Mouse (Mus musculus) gastrocnemius, postnatal 25 days (tissue): ENCODE results near the gene Ankrd34b. TPM values are rescaled to one million over a fixed set of nuclear protein-coding genes. Genes with fewer than 3 reads are reported as not detected.

Source experiments
- DNase-seq: peaks from one replicate; pipeline ENCODE4 v3.0.0; 2022
- long read RNA-seq, 2 experiments: library from polyadenylated mRNA; stranded (forward); transcript quantifications; one replicate each; pipeline ENCODE4 v2.0.0; 2021
- total RNA-seq, 2 experiments: library from RNA; stranded (reverse); gene quantifications; 1 replicate in 1 of 2; 2 replicates in 1 of 2; pipeline ENCODE4 v1.2.3; 2021

The Ankrd34b gene
- not detected for total RNA-seq
- long read RNA-seq, experiment 1 = 0 reads
- long read RNA-seq, experiment 2 = 0 reads

DNA sequence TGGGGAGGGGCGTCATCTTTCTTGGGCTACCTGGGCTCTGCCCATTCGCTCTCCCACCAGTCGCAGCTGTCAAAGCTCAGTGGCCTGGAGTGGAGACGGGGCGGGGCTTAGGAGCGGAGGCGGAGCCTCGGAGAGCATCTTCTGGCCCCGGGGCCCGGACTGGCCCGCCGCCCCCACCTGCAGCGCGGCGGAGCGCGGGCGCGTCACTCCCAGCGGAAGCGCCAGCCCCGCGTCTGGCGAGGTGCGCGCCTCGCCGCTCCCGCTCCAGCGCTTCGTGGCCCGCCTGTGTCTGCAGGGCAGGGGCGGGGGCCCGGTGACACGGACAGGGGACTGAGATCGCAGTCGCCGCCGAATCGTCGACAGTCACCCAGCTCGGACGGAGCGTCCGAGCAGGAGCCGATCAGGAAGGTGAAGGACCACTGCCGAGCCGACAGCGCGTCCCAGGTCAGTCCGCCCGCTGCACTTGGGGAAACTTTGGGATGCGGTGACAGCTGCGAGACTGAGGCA is at the start of gene Ankrd34b:
Ankrd34b (plus strand) TSS at position 139 of the 507 bp plus-strand sequence.
- peak; percentile 15 for DNase-seq

DNA sequence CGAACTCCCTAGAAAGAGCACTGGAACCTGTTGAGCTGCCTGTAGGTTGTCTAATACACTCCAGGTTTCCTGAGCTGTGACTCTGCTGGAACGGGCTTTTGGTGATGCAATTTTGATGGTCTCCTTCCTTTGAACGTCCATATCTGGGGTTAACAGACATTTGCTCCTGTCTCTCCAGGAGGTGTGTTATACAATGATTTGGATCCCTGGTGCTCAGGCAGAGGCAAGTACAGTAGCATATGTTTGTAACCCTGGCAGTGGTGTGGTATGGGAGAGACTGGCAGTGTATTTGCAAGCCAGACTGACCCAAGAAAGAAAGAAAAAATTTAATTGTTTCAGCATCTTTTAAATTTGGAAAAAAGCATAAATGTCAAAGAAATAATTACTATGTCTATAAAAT is 38.3 kb upstream of the Ankrd34b start:
- DNase-seq = no peak

DNA sequence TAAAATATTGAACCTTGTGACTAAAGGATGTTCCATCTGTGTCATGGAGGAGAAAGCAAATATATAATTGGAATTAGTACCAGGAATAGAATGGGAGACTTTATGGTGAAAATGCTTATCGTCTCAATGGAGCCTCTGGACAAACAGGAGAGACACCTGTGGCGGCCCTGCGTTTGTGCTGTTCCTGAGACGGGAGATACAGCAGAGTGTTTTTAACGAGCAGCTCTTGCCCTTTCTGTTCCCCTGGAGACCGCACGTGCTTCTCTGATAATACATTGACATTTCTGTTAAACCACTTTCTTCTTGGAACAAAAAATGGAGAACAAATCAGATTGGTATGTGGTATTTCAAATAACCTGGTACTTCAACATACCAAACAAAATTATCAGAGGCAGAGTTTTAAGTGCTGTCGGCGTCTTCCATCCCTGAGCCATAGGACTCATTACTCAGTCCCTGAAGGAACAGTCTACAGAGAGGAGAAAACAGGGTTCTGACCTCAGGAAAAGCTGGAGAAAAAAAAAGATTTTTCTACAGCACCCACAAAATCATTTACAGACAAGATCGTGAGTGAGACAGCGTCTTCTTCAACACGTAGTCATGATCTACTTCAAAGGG is 32.5 kb upstream of the Ankrd34b start:
- no peak for DNase-seq

DNA sequence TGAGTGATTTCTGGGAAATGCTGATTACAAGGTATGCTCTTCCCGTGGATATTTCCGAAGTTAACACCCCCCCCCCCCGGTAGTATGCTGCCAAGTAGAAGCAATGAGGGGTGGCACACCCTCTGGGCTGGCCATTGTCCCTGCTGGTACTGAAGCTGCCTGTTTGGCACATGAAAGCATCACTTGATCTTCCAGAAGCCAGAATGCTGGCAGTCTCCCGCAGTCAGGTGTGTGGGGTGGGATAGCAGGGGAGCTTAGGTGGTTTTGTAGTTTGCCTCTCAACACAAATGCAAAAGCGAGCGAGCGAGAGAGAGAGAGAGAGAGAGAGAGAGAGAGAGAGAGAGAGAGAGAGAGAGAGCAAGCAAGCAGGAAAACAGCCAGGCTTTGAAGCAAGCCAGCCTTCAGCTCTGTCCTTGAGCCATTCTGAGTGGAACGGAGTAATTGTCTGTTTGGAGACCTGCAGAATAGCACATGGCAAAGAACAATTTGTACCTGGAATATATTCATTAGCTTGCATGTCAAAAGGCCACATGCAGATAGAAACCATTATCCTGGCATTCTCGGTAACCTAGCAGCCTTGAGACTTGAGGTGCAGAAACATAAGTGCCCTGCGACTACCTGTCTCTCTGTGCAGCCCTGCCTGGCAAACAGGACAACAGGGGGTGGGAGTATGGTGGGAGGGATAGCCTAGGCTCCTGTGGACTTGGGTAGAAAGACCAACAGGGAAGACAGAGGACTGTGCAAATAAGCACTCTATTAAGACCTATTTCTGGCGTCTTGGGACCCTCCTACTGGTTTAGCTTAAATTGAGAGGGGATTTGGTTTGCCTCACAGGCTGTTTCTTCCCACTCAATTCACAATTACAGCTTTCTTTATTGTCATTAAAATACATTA is 27.0 kb upstream of the Ankrd34b start:
- DNase-seq = no peak

DNA sequence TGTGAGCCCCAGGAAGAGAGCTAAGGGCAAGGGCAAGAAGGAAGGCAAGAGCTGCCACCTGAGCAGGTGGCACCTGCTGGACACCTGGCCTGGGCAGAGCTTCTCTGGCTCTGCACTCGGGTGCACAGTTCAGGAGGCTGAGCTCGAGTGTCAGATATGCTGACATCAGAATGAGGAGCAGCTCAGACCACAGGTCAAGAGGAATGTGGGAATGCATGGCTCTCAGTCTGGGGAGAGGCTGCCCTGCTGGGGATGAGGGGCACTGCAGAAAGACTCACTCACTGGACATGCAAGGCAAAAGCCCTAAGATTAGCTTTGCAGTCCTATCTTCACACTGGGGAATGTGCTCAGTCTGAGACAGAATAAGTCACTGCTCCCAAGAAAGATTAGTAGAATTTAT is 23.6 kb upstream of the Ankrd34b start:
- DNase-seq = no peak

DNA sequence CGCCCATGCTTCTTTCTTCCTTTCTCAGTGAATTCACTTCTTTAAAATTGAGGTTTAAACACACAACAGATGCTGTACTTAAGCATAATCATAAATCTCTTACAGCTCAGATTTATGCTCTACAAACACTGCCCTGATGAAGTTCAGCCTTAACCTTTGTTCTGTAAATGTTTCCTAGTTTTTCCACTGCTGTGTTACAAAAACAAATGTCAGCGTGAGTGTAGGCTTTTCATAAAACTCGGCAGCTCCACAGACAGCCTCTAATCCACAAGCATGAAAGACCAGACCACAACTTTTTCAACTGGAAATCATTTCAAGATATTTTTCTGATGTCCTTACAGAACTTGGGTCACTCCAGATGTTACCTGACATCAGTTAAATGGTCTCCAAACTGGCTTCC is 22.2 kb upstream of the Ankrd34b start:
- DNase-seq = no peak

DNA sequence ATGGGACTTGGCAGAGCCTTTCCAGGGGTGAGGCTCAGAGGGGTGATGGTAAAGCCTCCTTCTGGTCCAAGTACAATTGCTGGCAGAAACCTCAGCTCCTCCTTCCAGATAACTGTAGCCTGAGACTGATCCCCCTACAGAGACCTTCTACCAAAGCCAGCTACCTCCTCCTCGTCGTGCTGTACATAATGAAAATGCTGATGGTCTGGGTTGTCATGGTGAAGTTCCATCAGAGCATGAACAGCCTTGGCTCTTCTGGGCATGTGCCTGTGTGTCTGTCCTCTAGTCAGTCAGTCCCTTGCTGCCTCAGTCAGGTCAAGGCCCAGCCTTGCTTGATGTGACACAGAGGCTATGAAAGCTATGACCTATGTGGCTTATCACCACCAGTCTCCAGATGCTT is 15.2 kb upstream of the Ankrd34b start:
- no peak for DNase-seq

DNA sequence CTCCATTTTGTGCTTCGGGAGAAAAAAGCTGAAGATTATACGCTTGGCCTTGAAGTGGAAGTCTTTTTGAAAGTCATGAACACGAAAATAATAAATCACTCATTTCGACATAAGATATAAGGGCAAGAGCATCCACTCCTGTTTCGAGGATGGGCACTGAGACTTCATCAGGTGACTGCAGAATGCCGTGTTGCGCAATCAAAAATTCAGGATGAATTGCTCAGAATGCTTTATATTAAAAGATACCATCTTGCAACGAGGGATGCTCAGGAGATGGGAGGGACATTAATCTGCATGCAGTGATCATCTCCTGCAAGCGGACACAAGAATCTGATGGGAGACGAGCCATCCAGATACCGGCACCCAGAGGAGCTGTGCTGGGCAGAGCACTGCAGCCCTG is 6.1 kb upstream of the Ankrd34b start:
- DNase-seq = no peak

DNA sequence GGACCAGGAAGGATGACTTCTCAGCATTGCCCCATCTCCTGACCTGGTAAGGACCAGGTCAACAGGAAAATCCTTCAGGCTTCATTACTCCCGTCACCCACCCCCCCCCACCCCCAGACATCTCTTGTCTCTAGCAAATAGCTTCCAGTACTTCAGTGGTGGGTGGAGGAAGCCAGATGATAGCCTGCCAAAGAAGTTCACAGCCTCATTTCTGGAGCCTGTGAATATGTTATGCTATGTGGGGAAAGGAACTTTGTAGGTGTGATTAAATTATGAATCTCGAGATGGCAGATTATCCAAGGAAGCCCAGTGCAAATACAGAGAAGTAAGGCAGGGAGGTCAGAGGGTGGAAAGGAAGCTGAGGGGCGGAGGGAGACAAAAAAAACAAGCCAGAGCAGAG is 2.0 kb upstream of the Ankrd34b start:
- DNase-seq = no peak

DNA sequence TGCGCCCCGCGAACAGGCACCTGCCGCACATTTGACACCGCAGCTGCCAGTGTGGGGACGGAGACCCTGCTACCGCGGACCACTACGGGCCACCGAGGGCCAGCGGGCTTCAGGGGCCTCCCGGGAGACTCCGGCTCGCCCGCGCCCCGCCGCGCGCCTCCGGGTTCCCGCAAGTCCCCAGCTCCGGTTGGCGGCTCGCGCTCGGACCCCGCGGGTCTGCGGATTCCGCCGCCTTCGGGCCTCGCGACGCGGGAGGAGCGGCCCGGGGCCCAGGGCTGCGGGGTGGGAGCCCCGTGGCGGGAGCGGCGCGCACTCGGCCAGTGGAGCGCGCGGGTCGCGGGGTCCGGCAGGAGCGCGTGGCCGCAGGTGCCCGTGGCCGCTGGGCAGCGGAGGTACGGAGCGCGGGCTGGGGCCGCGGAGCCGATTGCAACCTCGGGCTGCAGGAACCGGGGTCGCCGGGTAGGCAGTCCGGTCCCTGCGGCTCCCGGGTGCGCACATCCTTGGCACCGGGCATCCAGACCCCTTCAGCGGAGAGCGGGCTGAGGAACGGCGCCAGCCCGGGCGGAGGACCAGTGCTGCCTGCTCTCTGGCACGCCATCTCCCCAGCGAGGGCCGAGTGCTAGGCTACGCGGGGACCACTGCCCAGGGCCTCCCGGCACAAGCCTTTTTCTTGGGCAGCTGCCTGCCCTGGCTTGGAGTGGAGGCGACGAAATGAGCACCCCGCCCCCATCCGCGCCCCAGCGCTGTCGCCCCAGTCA is 777 bp downstream of the Ankrd34b start:
- DNase-seq = no peak

DNA sequence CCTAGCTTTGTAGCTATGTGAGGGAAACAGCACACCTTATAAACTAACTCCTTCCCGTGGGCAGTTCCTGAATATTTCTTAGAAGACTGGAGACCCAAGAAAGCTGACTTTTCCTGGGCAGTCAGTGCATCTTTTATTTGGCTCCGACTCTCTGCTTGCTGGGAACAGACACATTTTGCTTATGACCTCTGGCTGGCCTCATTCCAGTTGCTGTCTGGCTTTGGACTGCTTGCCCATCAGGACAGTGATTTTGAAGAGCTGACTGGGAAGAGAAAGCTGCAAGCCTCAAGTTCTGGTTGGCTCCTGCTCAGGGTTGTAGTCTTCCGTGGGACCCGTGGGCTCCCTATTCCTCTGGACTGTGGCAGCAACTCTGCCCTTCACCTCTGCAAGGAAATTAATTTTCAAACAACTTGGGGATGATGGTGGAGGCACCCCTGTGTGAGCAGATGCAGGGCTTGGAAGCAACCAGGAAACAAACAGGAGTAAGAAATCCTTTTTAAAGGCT is 1.7 kb downstream of the Ankrd34b start:
- no peak for DNase-seq

DNA sequence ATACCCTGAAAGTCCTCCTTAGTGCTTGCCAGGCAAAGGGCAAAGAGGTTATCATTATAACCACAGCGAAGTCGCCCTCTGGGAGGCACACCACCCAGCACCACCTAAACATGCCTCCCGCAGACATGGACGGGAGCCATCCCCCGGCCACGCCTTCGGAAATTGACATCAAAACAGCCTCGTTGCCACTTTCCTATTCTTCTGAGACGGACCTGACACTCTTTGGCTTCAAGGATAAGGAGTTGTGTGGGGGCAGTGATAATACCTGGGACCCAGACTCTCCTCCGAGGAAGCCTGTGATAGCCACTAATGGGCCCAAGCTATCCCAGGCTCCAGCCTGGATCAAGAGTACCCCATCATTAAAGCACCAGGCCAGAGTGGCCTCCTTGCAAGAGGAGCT is 13.0 kb downstream of the Ankrd34b start:
- no peak for DNase-seq

DNA sequence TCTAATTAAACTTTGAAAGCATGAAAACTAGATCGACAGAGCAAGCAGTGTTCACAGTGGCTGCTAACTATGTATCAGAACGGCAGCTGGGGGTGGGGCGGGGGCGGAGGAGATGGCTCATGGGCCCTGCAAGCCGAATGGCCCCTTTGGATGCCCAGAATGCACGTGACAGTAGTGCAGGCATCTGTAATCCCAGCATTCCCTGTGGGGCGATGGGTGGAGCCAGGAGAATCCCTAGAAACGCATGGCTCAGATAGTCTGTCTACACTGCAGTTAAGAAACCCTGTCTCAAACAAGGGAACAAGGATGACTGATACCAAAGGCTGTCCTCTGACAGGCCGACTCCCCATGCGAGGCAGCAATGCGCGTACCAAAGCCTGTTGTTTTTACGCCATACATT is 14.6 kb downstream of the Ankrd34b start:
- no peak for DNase-seq

DNA sequence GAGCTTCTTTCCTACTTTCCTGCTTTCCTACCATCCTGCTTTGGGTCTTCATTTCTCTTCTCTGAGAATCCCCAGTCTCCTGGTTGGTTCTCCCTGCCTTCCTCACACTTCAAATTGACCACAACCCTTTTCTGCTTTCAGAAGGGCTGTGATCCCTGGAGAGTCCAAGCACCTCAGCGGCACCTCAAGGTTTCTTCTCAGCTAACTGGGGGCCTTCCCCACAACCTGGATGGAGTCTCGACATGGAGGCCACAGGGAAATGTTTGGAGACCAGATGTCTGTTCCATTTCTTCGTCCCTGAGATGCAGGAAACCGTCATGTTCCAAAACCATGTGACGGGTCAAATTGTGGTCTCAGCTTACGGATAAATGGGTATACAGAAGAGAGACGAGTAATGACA is 21.2 kb downstream of the Ankrd34b start:
- DNase-seq = no peak

DNA sequence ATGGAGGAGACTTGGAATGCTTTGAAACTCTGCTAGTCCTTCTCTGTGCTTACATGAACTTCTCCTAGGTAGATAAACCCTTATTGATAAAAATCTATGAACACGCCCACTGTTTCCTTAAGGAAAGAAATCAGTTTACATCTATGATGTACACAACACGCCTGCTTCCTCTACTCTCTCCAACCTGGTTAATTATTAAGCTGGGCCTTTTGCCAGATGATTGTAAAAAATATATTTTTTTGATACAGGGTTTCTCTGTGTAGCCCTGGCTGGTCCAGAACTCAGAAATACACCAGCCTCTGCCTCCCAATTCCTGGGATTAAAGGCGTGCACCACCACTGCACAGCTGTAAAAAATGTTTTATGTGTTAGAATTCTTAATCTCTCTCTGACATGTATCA is 39.0 kb downstream of the Ankrd34b start:
- no peak for DNase-seq

DNA sequence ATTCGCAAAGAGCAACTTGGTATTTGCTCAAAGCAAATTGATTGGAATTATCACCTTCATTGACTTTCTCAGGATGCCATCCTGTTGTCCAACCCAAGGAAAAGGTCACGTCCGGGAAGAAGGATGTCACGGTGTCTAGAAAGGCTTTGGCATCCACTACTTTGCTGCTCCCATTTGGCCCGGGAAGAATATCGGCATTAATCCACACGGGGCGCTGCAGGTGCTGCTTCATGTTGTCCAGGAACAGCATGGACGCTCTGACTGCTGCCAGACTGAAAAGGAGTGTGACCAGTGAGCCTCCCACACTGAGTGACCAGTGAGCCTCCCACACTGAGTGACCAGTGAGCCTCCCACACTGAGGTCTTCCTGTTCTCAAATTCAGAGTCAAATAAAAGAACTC is 42.2 kb downstream of the Ankrd34b start:
- DNase-seq = no peak

DNA sequence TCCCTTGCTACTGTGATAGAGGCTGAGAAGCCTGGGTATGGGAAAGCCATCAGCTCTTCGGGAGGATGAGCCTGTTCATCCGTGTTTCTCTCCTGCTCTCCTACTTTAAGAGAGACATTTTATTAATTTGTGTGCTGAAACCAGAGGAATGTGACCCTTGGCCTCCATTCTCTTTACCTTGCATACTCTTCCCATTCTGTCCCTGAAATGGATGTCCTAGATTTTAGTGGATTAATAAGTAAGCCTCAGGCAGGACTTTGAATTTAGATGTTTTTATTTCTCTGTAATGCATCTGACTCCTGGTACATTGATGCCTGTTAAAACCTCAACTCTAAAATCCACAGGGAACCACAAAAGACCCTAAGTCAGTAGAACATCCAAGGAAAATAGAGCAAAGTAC is 43.7 kb downstream of the Ankrd34b start:
- DNase-seq = no peak

DNA sequence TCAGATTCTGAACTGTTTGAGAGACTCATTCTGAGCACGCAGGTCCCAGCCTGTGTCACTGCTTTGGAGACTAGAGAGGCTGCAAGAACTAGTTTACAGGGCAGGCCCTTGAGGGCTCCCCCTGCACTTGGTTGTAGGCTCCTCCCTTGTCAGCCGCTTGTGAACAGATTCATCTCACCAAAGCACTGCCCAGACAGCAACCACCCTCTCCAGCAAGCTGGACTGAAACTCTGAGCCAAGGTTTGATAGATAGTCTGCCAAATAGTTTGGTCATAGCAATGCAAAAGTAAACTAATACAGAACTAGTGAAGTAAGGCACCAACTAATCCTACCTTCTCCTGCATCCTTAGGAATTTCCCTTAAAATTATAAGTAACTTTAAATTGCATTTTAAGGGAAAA is 44.5 kb downstream of the Ankrd34b start:
- no peak for DNase-seq

DNA sequence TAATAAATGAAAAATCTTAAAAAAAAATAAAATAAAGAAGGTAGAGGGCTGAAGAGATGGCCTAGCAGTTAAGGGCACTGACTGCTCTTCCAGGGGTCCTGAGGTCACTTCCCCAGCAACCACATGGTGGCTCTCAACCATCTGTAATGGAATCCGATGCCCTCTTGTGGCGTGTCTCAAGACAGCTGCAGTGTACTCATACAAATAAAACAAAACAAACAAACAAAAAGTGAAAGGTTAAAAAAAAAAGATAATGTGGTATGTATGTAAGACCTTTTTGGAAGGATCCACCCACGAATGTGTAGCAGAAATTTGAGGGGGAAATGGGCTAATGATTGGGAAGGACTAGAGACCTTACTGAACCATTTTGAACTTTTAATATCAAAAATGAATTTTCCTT is 57.7 kb downstream of the Ankrd34b start:
- peak; percentile 24 for DNase-seq

DNA sequence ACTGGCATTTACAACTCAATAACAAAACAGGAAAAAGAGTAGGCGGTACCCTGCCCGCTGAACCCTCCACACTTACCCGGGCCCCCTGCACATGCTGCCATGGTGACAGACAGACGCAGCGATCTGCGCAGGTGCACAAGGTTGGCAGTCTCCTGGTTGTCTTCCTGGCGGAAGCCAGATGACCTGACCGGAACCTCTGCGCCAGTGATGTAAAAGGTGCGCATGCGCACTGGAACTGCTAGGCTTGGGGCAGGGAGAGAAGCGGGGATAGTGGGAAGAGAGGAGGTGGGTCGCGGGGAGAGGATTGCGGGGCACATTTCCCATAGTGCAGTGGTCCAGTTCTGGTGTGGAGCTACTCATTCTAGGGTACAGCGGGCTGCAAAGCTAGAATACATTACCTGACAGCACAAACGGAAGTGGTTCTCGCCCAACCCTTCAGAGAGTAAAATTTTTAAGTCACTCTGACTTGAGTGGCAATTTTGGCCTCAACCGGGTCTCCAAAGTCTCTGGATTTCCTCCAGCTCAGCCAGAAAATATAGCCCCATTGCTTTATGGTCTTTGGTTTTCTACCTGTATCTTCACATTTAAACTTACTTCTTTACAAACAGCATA is 58.3 kb downstream of the Ankrd34b start, which contains the start of gene Fam151b:
Fam151b (minus strand) TSS at position 164 of the 612 bp plus-strand sequence.
- peak; percentile 88 for DNase-seq

DNA sequence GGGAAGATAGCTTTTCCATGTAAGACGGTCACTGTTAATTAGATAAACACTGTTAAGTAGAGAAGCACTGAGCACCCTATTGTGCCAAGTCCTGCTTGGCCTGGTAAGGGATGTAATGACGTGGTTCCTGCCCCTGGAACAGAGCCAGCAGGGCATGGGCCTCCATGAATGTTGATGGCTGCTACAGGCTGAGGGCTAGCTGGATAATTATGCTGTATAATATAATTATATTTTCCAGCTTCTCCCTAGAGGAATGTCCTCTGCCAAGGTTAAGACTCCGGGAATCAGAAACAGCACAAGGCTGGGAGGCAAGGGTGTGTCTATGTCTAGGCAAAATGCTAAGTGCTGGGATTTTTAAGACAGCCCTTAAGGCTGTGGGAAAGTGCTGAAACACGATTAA is 65.1 kb downstream of the Ankrd34b start:
- peak; percentile 25 for DNase-seq
